Mouse (Mus musculus): ENCODE measurements around the gene Hmga2.

GRCm38 (mm10) chr10:120458866-120459265 lies 17.4 kb downstream of the Hmga2 start:
- TF ChIP-seq CHD2 (IDR thresholded peaks at IDR 0.05; ENCODE audit: low read depth, low read length): no peak
- no peak for TF ChIP-seq MAFK (IDR thresholded peaks at IDR 0.05; ENCODE audit: insufficient read depth, low read depth, low read length)

All from ES-E14 (cell line).